Mouse (Mus musculus): ENCODE results near the gene Nrros. TPM values are rescaled to one million over a fixed set of nuclear protein-coding genes. Genes with fewer than 3 reads are reported as not detected.
"Not testable (repeated sequence)": the region's sequence is repeated elsewhere in the genome, so short reads cannot be mapped to it uniquely, and the experiment has no call there.

Nrros gene
- polyA plus RNA-seq, 1 experiment from 2014 or later = 18.1 TPM

DNA sequence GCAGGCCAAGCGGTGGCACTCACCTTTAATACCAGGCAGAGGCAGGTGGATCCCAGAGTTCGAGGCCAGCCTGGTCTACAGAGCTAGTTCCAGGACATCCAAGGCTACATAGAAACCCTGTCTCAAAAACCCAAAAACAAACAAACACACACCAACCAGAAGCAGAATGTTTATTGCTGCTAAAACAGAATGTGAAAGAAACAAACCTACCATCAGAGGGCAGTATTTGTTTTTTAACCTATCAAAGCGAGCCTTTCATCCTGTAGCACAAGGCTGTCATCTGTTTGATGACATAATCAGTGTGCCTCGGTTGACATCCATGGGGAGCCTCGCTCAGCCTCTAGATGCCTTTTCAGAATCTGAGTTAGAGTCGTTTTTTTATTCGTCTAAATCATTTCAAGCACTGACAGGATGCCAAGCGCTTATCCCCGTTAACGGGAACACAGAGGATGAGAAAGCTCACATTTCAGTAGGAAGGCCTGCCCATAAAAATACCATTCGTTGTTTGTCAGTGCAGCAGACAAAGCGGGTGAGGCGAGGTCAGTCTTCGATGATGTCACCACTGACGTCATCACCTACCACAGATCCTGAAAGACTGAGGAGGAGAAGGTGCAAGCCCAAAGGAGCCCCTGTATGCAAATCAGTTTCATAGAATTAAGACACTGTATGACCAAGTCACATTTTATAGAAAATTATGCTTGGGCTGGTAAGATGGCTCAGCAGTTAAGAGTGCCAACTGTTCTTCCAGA, 54.3 kb downstream of the Nrros start:
- 67% methylated on average over 15 of the region's 15 CpGs for WGBS
- Histone ChIP-seq H3K4me1 (ENCODE audit: insufficient read depth, low read length) (no peaks in the 10 kb centered on the region), H3K9ac (replicated peaks; ENCODE audit: low read length) (no peak overlapping the region), H3K9me3 (ENCODE audit: low read length) (no peaks in the 10 kb centered on the region), H3K27ac (ENCODE audit: low read length) (no peak overlapping the region), H3K4me3 (ENCODE audit: low read length) (no peak overlapping the region), H3K27me3 (ENCODE audit: insufficient read depth, low read length) (no peaks in the 10 kb centered on the region), H3K4me2 (replicated peaks; ENCODE audit: low read depth, low read length) (no peak overlapping the region), H3K36me3 (ENCODE audit: insufficient read depth, low read length) (peaks cover 9% of the 10 kb centered on the region; the same call in 1 of the 2 replicates)
- ATAC-seq (ENCODE audit: low FRiP score, low TSS enrichment) = no peak

DNA sequence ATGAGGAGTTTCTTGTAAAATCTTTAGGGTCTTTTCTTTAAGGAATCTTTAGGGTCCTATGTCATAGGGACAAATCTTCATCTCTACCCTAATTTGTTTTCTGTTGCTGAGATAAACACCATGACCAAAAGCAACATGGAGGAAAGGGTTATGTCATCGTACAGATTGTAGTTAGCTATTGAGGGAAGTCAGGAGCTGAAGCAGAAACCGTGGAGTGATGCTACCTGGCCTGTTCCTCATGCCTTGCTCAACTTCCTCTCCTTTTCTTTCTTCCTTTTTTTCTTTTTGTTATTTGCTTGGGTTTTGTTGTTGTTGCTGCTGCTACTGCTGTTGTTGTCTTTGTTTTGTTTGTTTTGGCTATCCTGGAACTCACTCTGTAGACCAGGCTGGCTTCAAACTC, 56.8 kb downstream of the Nrros start:
- WGBS = 86% methylated on average over 2 of the region's 2 CpGs
- H3K4me2 ChIP-seq (replicated peaks; ENCODE audit: low read depth, low read length) = no peak overlapping the region
- no peak overlapping the region for H3K4me3 ChIP-seq (ENCODE audit: low read length)
- peaks cover 3% of the 10 kb centered on the region for H3K9me3 ChIP-seq (ENCODE audit: low read length)
- no peaks in the 10 kb centered on the region for H3K27me3 ChIP-seq (ENCODE audit: insufficient read depth, low read length)
- no peak for ATAC-seq (ENCODE audit: low FRiP score, low TSS enrichment)
- H3K4me1 ChIP-seq (ENCODE audit: insufficient read depth, low read length) = no peaks in the 10 kb centered on the region
- no peak overlapping the region for H3K27ac ChIP-seq (ENCODE audit: low read length)
- no peak overlapping the region for H3K9ac ChIP-seq (replicated peaks; ENCODE audit: low read length)
- H3K36me3 ChIP-seq (ENCODE audit: insufficient read depth, low read length) = peaks cover 26% of the 10 kb centered on the region

GRCm38 (mm10) chr16:32108170-32108569, 57.2 kb downstream of the Nrros start:
- ATAC-seq (ENCODE audit: low FRiP score, low TSS enrichment) = peak; percentile 69; the same call in 1 of the 2 replicates
- WGBS = 60% methylated on average over 7 of the region's 7 CpGs

GRCm38 (mm10) chr16:32107342-32108045, 57.9 kb downstream of the Nrros start:
- Histone ChIP-seq H3K27ac (ENCODE audit: low read length) (no peak overlapping the region), H3K4me3 (ENCODE audit: low read length) (no peak overlapping the region), H3K36me3 (ENCODE audit: insufficient read depth, low read length) (peaks cover 34% of the 10 kb centered on the region), H3K9ac (replicated peaks; ENCODE audit: low read length) (no peak overlapping the region), H3K4me1 (ENCODE audit: insufficient read depth, low read length) (no peaks in the 10 kb centered on the region), H3K9me3 (ENCODE audit: low read length) (peaks cover 3% of the 10 kb centered on the region), H3K4me2 (replicated peaks; ENCODE audit: low read depth, low read length) (no peak overlapping the region), H3K27me3 (ENCODE audit: insufficient read depth, low read length) (no peaks in the 10 kb centered on the region)
- WGBS = 89% methylated on average over 12 of the region's 12 CpGs
- no peak for ATAC-seq (ENCODE audit: low FRiP score, low TSS enrichment)

More at GRCm38 (mm10) chr16:32108170-32108569, 57.2 kb downstream of the Nrros start:
- Histone ChIP-seq H3K9ac (replicated peaks; ENCODE audit: low read length) (no peak overlapping the region), H3K4me2 (replicated peaks; ENCODE audit: low read depth, low read length) (no peak overlapping the region), H3K4me3 (ENCODE audit: low read length) (no peak overlapping the region), H3K27me3 (ENCODE audit: insufficient read depth, low read length) (no peaks in the 10 kb centered on the region), H3K36me3 (ENCODE audit: insufficient read depth, low read length) (peaks cover 30% of the 10 kb centered on the region), H3K27ac (ENCODE audit: low read length) (no peak overlapping the region), H3K4me1 (ENCODE audit: insufficient read depth, low read length) (no peaks in the 10 kb centered on the region), H3K9me3 (ENCODE audit: low read length) (peaks cover 3% of the 10 kb centered on the region)

DNA sequence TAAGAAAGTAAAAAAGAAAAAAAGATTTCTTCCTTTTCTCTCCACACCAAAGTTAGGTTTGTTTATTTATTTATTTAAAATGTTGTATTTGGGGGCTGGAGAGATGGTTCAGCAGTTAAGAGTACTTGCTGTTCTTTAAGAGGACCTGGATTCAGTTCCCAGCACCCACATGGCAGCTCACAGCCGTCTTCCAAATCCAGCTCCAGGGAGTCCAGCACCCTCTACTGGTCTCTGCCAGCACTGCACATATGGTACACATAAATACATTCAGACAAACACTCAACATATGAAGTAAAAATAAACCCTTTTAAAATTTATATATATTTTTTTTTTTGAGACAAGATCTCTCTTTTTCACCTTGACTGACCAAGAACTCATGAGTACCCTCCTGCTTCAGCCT, 59.7 kb downstream of the Nrros start:
- H3K4me3 ChIP-seq (ENCODE audit: low read length) = no peak overlapping the region
- peaks cover 3% of the 10 kb centered on the region for H3K9me3 ChIP-seq (ENCODE audit: low read length)
- no peak overlapping the region for H3K9ac ChIP-seq (replicated peaks; ENCODE audit: low read length)
- no peak overlapping the region for H3K4me2 ChIP-seq (replicated peaks; ENCODE audit: low read depth, low read length)
- H3K36me3 ChIP-seq (ENCODE audit: insufficient read depth, low read length) = peaks cover 40% of the 10 kb centered on the region
- H3K27me3 ChIP-seq (ENCODE audit: insufficient read depth, low read length) = no peaks in the 10 kb centered on the region
- 92% methylated on average over 1 of the region's 1 CpGs for WGBS
- H3K4me1 ChIP-seq (ENCODE audit: insufficient read depth, low read length) = no peaks in the 10 kb centered on the region
- no peak for ATAC-seq (ENCODE audit: low FRiP score, low TSS enrichment)
- H3K27ac ChIP-seq (ENCODE audit: low read length) = no peak overlapping the region

- peaks cover 15% of the 10 kb centered on the region for H3K4me1 ChIP-seq (ENCODE audit: insufficient read depth, low read length)
- ATAC-seq (ENCODE audit: low FRiP score, low TSS enrichment) = no peak
- H3K27me3 ChIP-seq (ENCODE audit: insufficient read depth, low read length) = no peaks in the 10 kb centered on the region
- peaks cover 34% of the 10 kb centered on the region for H3K36me3 ChIP-seq (ENCODE audit: insufficient read depth, low read length)
- WGBS = 88% methylated on average over 13 of the region's 13 CpGs
- H3K9me3 ChIP-seq (ENCODE audit: low read length) = peaks cover 3% of the 10 kb centered on the region
- H3K27ac ChIP-seq (ENCODE audit: low read length) = no peak overlapping the region
- no peak overlapping the region for H3K4me2 ChIP-seq (replicated peaks; ENCODE audit: low read depth, low read length)
- H3K4me3 ChIP-seq (ENCODE audit: low read length) = no peak overlapping the region
- H3K9ac ChIP-seq (replicated peaks; ENCODE audit: low read length) = no peak overlapping the region
These were observed 63.1 kb downstream of the Nrros start for GRCm38 (mm10) chr16:32102295-32102694.

- peak within 1 kb of the TSS; percentile 71 for H3K4me2 ChIP-seq (replicated peaks; ENCODE audit: low read depth, low read length)
- H3K9ac ChIP-seq (replicated peaks; ENCODE audit: low read length) = peak within 1 kb of the TSS; percentile 94
- H3K4me3 ChIP-seq (ENCODE audit: low read length) = peak within 1 kb of the TSS; percentile 80
- H3K27ac ChIP-seq (ENCODE audit: low read length) = peak within 1 kb of the TSS; percentile 89
- peaks cover 30% of the 10 kb centered on the region for H3K36me3 ChIP-seq (ENCODE audit: insufficient read depth, low read length)
- peaks cover 15% of the 10 kb centered on the region for H3K4me1 ChIP-seq (ENCODE audit: insufficient read depth, low read length)
- peak; percentile 97 for ATAC-seq (ENCODE audit: low FRiP score, low TSS enrichment)
- 0% methylated on average over 34 of the region's 34 CpGs for WGBS
- H3K27me3 ChIP-seq (ENCODE audit: insufficient read depth, low read length) = no peaks in the 10 kb centered on the region
- H3K9me3 ChIP-seq (ENCODE audit: low read length) = no peaks in the 10 kb centered on the region
These were observed 65.7 kb downstream of the Nrros start, which contains the start of the genes Pigx and Cep19 for GRCm38 (mm10) chr16:32099638-32100150. Gene Pigx (minus strand): TSS chr16:32099740. Gene Cep19 (plus strand): TSS chr16:32099800.

GRCm38 (mm10) chr16:32098897-32099637, 66.3 kb downstream of the Nrros start:
- peak; percentile 87 for ATAC-seq (ENCODE audit: low FRiP score, low TSS enrichment)
- no peaks in the 10 kb centered on the region for H3K27me3 ChIP-seq (ENCODE audit: insufficient read depth, low read length)
- peaks cover 30% of the 10 kb centered on the region for H3K36me3 ChIP-seq (ENCODE audit: insufficient read depth, low read length)
- H3K4me1 ChIP-seq (ENCODE audit: insufficient read depth, low read length) = peaks cover 15% of the 10 kb centered on the region
- peak overlapping the region; percentile 89 for H3K27ac ChIP-seq (ENCODE audit: low read length)
- H3K4me2 ChIP-seq (replicated peaks; ENCODE audit: low read depth, low read length) = peak overlapping the region; percentile 71
- H3K4me3 ChIP-seq (ENCODE audit: low read length) = peak overlapping the region; percentile 80
- no peaks in the 10 kb centered on the region for H3K9me3 ChIP-seq (ENCODE audit: low read length)
- peak overlapping the region; percentile 94 for H3K9ac ChIP-seq (replicated peaks; ENCODE audit: low read length)
- WGBS = under 1% methylated on average over 39 of the region's 39 CpGs

- H3K4me2 ChIP-seq (replicated peaks; ENCODE audit: low read depth, low read length); H3K4me3 ChIP-seq (ENCODE audit: low read length); H3K9ac ChIP-seq (replicated peaks; ENCODE audit: low read length); H3K9me3 ChIP-seq (ENCODE audit: low read length); H3K27me3 ChIP-seq (ENCODE audit: insufficient read depth, low read length); ATAC-seq (ENCODE audit: low FRiP score, low TSS enrichment); H3K27ac ChIP-seq (ENCODE audit: low read length): not testable (repeated sequence)
- H3K36me3 ChIP-seq (ENCODE audit: insufficient read depth, low read length) = peaks cover 20% of the 10 kb centered on the region
- 85% methylated on average over 2 of the region's 2 CpGs for WGBS
- peaks cover 15% of the 10 kb centered on the region for H3K4me1 ChIP-seq (ENCODE audit: insufficient read depth, low read length)
These were observed 67.6 kb downstream of the Nrros start for GRCm38 (mm10) chr16:32097757-32098156.

Data from kidney, embryonic 16.5 days (tissue).